Mouse (Mus musculus) right cerebral cortex, adult 2 months (tissue): ENCODE measurements around the gene Tgfbr3.
"Not testable (repeated sequence)": the region's sequence is repeated elsewhere in the genome, so short reads cannot be mapped to it uniquely, and the experiment has no call there.

Experiments
- DNase-seq, 2 experiments: peaks; one replicate each; pipeline ENCODE4 v3.0.0; 2021 to 2022; ENCODE audit warnings: low spot score in 2 of 2

The Tgfbr3 gene

DNA sequence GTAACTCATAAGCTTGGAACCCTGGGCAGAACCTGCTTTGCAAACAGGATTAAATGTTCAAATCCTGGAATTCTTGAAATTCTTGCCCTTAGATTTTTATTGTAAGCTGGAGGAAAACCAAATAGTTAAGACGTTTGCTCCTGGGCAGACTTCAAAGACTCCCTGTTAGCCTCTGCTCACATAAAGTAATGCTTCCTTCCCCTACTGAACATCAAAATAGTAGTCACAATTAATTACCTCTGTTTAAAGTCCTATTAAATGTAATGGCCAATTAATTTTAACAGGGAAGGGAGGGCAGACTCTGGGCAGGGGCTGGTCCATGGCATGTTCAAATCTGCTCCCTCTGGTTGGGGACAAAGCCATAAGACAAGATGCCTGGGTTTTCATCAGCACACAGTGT is 49.2 kb downstream of the Tgfbr3 start:
- DNase-seq, result no peak

DNA sequence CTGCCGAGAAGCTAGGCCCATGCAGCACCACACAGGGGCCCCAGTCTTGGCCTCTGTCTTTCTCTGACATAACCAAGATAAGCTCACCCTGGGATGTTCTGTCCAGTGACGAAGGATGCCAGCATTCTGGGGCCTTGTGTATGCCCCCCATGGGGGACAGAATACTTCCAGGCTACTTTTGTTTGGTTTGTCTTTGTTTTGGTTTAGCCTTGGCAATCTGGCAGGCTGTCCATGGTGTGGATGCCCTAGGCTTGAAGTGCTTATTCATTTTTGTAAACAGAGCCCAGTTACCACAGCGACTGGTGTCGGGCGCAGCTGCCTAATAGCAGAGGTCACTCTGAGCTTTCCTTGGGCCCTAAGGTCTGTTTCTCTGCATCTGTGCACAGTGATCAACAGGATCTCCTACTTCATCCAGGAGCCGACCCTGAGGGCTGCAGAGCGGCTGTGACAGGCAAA is 51.4 kb downstream of the Tgfbr3 start:
- no peak for DNase-seq

DNA sequence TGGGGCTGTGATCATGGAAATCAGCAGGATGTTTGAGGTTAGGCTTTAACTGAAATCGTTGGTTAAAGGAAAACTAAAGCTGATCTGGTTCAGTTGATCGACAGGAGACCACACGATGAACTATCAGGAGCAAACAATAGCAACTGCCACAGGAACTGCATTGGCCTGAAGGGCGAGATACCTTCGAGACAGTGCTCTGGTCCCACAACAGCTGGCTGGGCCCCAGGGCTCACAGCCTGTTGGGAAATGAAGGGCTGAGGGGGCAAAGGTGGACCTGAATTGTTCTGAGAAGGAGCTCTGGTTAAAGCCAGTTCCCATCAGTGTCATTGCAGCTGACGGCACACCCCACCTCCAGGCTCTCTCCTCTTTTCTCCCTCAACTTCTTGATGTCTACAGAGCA is 52.5 kb downstream of the Tgfbr3 start:
- no peak for DNase-seq

DNA sequence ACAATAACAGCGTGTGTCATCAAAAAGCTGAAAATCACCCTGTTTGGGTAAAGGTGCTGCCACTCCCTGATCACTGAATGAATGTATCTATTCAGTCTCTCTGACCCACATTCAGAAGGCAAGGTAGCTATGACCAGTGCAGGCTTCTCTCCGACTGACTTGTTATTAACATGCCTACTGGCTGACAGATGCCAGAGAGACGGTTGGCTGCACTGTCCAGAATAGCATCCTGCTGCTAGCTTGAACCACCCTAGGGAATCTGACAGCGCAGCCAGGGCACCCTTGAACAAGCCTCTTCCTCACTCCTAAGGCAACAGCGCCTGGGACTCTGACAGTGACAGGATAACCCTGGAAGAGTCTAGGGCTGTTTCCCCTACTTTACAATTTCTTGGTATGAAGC is 53.4 kb downstream of the Tgfbr3 start:
- DNase-seq, result no peak

DNA sequence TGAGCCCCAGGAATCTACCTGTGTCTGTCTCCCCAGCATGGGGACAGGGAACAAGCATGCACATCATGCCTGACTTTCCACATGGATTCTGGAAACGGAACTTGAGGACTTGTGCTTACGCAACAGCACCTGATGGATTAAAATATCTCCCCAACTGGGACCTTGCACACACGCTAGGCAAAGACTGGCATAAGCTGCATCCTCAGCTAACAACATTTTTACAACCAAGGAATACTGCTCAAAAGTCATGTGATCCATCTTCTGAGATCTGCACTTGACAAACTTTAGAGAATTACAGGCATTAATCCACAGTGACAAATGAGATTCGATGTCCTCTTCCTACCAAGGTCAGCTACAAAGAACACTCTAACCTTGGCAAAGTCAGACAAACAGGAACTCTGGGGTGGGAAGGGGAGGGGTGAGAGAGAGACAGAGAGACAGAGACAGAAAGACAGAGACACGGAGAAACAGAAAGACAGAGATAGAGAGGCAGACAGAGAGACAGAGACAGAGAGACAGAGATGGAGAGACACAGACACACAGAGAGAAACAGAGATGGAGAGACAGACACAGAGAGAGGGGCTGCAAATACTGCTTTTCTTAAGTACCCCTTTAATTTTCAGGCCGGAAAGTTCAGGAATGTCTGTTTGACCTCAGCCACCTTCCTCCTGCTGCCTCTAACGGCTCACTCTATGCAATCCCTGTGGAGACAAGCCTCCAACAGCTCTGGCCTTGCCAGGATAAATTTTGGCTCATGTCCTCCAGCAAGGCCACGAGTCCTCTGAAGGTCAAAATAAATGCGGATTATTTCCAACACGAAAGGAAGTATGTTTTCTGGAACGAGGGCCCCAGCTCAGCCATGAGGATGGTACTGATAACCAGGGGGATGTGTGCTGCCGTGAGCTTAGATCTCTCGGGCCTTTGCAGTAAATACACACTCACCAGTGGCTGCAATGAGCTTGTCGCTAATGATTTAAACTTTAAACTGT is 55.8 kb downstream of the Tgfbr3 start:
- no peak for DNase-seq

DNA sequence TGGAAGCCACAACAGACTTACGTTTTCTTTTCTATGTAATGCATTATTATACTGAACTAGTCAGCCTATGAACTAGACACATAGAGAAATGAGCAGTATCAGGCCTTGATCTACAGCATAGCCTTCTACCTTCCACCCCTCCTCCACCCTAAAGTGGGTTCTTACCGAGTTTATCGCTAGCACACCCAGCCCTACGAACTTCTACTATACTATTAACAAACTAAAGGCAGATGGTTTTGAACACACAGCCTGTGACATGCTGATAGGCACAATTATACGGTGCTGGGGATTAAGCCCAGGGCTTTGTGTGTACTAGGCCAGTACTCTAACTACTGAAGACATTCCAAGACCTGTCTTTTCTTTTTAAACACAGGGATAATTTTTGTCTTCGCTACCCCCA is 59.2 kb downstream of the Tgfbr3 start:
- DNase-seq, result no peak

DNA sequence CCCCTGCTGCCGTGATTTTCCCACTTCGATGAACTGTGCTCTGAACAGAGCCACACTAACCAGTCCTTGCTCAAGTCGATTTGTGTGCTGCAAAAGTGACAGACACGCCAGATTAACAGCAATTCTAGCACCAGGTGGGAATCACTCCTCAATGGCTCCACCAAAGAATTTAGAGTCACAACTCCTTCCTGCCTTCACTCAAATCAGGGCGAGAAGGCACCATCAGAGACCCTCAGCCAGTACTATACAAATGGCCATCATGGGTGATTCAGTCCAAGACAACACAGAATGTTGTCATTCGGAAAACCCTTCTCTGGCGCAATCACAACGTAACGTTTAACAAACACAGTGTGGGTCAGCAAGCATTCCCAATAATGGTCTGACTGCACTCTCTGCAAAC is 60.4 kb downstream of the Tgfbr3 start:
- no peak for DNase-seq

DNA sequence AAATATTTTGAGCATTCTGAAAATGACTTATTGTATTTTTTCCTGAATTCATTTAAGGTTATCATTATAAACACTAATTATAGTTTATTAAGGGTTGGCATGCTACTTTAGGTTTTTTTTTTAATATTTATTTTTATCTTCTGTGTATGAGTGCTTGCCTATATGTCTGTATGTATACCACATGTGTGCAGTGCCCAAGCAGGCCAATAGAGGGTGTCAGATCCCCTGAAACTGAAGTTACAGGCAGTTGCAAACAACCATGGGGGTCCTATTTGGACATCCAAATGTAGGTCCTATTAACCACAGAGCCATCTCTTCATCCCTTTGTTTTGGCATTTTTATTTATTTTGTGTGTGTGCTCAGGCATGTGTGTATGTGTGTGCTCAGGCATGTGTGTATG is 61.8 kb downstream of the Tgfbr3 start:
- no peak for DNase-seq

DNA sequence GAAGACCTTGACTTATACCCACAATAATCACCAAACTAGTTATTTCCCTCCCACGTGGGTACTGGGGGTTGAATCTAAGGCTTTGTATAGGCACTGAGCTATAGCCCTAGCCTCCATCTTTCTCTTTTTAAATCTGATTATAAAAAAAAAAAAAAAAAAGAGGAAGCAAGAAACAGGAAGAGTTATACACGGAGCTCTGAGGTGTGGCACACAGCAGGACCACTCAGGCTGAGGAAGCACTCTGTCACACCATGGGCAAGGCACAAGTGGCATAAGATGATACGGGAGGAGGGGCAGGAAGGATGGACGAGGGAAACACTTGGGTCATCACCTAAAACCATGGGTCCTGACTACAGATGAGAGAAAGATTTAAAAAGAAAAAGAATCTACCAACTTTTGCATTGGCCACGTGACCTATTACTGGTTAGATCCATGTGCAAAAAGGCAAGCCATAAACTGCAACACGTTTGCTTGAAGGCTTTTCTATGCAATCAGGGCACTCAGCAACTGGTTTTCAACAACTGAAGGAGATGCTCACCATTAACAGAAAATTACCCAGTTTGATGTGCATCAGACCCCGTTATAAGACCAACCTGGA is 64.5 kb downstream of the Tgfbr3 start:
- no peak for DNase-seq

DNA sequence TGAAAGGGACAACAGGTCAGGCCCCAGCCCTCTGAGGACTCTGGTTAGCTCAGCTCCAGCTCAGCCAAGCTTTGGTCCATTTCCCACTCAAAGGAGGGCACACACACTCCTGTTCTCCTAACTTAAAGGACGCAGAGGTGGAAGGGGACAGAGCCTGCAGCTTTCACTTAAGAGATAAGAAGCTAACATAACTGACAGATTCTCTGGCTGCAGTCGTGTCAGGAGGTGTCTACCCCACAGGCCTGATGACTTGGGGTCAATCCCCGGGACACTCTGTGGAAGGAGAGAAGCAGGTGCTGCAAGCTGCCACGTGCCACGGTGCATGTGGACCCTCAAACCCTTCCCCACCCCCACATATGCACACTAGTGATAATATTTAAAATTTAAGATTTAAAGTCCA is 65.3 kb downstream of the Tgfbr3 start:
- no peak for DNase-seq

DNA sequence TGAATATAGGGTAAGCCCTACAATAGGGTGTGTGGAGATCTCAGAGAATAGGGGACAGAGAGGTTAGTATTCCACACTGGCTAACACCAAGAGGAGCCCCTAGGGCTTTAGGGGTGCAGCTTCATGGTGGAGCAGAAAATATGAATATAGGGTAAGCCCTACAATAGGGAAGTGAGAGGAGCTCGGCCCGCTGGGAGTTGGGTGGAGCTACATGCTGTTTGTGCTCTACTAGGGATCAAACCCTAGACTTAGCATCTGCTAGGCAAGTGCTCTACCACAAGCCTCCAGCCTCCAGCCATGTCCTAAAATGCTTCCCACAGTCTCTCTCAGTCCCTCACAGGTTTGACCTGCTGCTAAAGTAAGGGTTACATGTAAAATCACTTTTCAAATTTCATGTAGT is 65.9 kb downstream of the Tgfbr3 start:
- DNase-seq, result not testable (repeated sequence)

DNA sequence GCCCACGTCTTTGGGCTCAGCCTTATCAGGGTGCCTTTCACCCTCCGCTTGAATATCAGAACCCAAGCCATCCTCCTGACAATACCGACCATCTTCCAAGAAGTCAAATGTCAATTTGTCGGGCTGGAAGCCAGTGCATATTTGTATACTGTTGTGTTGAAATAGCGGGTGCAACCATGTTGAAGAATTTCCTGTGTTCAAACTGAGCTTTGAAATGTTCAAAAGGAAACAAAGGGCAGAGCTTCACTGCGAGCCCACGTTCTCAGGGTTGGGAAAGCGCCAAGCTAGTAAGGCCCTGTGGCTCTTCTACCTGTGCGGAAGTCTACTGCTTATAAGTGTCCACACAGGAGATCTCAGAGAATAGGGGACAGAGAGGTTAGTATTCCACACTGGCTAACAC is 66.4 kb downstream of the Tgfbr3 start:
- no peak for DNase-seq

DNA sequence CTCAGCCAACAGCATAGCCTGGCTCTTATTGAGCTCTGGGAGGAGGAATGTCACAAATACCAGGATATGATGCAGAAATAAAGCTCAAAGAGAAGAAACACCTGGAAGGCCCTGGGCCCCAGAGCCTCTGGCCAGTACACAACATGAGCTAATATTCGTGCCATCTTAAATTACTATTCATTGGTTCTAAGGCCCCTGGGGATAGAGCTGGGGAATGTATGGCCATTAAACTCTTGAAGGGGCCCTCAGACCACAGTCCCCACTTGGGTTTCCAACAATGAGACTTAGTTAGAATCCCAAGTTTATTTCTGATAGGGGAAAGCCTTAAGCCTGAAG is 66.8 kb downstream of the Tgfbr3 start:
- no peak for DNase-seq

DNA sequence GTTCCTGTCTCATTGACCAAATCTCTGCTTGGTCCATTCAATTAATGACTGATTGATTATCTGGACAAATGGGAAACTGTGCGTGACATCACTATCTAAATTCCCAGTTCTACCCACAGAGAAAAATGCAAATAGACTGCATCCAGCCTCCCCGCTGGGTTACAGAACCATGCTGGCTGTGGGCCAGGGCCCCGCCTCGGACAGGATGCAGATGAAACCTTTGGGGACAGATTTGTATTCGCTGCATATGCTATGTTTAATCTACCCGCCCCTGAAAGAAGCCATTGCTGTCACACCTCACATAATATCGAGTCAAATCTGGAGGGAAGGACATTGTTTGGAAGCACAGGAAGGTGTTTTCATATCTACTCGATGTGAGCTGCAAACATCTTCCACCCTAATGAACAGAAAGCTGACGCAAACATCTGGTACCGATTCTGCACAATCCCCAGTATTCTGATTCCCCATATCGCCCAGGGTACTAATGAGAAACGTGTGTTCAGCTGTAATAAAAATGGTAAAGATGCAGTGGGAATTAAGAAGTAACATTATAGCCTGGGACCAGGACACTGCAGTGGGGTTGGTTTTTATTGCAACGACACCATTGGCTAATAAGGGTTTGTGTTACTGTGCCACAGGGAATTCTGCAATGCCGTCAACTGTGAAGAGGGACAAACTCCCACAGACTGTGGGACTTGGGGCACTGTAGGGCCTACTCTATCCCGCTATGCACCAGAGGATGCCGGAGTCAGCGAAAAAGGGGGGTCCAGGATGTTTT is 67.3 kb downstream of the Tgfbr3 start:
- DNase-seq, result no peak

DNA sequence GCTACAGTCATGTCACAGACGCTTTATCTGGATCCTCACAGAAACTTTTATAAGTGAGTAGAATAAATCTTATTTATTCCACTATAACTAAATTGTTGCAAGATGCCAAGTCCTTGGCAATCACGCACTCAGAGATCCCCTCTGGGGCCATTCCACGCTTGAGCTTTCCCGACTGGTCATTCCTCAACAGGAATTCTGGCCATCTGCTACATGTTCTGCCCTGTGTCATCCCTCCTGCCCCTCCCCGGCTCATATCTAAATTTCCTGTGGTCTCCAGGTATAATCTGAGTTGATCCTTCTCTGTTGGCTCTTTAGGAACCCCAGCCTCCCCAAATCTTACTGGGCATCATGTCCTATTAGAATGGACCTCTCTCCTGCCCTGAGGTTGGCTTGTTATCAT is 68.5 kb downstream of the Tgfbr3 start:
- no peak for DNase-seq

DNA sequence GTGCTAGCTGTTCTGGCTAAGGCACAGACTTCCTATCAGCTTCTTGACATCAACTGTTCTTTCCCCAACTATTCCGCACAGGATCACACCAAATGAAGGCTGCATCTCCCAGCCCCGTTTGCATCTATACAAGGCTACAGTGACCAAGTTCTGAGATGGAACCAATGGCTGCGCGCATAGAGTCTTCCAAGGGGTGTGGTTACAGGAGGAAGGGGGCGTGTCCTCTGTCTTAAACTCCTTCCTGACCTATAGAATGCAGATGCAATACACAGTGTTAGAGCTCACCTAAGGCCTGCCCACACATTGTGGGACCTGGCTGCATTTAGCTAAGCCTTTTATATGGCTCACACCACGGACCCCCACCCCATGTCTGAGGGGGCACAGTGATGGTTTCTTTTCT is 69.5 kb downstream of the Tgfbr3 start:
- DNase-seq, result no peak

DNA sequence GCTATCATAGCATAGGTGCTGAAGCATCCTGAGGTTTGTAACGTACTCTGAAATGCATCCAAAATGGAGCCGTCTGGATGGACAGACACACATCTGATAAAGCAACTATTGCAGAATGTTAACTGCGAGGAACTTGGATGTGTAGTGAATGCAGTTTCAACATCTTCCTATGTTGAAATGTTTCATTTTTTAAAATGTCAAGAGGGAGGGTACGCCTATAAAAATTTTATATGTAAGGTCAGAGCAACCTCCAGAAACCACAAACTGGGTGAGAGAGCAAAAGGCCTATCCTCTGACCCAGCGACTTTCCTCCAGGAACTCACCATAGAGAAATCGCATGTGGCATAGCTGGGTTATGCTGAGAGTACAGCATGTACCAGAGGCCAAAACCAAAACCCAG is 70.1 kb downstream of the Tgfbr3 start:
- no peak for DNase-seq

DNA sequence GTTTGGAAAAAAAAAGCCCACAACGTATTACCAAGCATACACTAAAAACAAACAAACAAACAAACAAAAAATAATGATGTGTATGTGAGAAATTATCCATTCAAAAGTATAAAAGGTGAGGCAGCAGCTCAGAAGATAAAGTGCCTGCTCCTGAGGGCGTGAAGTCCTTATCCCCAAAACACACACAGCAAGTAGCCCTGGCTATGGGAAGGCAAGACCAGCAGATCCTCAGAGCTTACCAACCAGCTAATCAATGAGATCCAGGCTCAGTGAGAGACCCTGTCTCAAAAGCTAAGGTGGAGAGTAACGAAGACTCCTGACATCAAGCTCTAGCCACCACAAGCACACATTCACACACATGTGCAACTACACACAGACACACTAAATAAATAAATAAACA is 70.8 kb downstream of the Tgfbr3 start:
- no peak for DNase-seq

DNA sequence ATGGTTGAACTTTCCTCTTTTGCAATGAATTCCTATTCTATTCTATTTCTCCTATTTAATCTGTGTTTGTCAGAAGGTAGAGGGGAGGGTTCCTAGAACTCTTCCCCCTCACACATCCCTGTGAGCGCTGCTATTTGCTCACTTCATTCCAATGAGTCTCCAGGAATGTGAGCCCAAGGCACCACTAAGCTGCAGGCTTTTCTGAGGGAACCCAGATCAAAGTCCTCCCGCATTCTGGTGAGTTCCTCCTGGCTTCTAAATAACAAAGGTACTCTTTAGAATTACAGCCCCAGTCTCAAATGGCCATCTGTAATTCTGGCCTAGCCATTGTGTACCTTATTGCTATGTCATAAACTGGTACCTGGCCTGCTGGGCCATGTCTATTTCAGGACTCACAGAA is 72.3 kb downstream of the Tgfbr3 start:
- DNase-seq, result no peak

DNA sequence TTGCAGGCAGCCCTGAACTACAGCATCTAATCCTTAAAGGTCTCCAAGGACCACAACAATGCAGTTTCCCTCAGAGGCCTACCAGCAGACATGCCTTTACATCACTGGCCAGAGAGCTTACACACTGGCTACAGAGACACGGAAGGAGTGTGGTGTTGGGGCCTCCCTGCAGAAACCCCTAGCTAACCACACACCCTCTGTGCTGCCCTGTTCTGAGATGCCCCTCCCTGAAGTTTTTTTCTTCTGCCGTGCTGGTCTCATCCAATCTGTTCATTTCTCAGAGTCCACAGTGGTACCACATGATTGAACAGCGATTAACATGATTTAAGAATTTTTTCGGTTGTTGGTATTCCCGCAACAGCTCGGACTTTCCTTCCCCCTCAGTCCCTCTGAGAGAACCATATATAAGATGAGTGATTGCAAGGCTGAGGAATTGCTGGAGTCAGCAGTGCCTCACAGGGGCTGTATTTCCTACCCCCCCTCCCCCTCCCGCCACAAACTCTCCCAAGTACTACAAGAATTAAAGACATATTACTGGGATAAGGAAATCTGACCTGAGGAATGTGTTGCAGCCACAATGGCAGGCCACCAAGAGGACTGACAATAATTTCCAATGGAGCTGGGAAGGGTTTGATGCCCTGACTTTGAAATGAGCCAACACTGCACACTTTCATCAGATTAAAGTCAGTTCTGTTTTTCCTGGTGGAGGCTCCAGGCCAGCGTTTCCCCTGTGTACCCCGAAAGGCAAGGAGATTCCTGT is 75.9 kb downstream of the Tgfbr3 start:
- no peak for DNase-seq

DNA sequence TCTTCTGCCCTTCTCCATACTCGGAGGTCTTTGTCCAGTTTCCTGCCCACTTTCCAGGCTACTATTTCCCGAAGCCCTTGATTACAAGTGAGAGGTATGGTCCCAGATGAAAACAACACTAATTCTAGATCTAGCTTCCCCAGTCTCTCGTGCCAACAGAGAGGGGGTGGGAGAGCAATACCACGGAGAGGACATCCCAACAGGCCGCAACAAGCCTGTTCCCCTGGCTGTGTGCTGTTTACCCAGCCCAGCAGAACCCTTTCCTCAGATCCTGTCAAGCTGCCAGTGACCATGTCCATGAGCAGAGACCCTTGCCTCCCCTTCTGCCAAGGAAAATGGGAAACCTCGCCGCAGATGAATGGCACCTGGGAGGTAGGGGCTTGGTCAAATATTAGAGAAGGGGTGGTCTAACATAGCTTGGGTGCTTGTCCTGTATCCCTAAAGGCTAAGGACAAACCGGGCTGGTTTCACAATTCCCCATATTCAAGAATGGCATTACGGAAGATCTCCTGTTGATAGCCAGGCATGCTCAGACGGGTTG is 77.5 kb downstream of the Tgfbr3 start:
- DNase-seq, result no peak

DNA sequence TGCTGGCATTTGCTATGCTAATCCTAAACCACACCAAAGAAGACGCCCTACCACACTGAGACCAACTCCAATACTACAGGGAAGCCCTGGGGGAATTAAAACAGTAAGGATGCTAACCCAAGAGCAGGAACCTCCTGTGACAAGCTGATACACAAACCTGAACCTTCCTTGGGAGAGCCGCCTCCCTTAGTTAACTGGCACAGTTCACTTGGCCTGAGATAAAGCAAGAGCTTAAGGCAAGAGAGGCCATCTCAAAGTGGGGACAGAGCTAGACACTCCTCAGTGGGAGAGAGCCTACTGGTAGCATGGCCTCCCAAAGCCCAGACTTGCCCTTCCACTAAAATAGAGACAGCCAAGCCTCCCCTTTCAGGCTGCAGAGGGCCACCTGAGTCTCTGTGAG is 79.4 kb downstream of the Tgfbr3 start:
- no peak for DNase-seq
